Mouse (Mus musculus): ENCODE data around the gene Defb3.
"Not testable (repeated sequence)": the region's sequence is repeated elsewhere in the genome, so short reads cannot be mapped to it uniquely, and the experiment has no call there.

Gene Defb3

DNA sequence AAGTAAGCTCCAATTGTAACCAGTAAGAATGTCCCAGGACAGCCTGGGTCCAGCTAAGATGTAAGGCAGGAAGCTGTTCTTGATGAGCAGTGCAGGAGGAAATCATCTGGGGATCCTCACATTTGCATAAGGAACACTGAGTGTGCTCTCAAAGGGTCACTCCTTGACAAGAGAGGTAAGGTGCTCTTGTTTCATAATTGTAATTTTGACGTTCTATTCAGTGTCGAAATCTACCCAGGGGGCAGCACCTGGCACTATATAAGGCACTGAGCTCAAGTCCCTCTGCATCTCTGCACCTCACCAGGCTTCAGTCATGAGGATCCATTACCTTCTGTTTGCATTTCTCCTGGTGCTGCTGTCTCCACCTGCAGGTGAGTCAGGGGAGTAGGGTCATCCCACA, at the start of gene Defb3:
Gene Defb3 (plus strand): TSS at position 301 of the 400 bp plus-strand sequence.
- not testable (repeated sequence) for DNase-seq

DNA sequence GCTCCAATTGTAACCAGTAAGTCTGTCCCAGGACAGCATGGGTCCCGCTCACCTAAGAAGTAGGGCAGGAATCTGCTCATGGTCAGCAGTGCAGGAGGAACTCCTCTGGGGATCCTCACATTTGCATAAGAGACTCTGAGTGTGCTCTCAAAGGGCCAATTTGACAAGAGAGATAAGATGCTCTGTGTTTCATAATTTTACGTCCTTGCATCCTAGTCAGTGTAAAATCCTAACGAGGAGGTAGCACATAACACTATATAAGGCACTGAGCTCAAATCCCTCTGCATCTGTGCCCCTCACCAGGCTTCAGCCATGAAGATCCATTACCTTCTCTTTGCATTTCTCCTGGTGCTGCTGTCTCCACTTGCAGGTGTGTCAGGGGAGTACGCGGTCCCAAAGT, 45.9 kb upstream of the Defb3 start, which contains the start of gene Defb5:
Gene Defb5 (plus strand): TSS at position 301 of the 400 bp plus-strand sequence.
- DNase-seq = no peak

DNA sequence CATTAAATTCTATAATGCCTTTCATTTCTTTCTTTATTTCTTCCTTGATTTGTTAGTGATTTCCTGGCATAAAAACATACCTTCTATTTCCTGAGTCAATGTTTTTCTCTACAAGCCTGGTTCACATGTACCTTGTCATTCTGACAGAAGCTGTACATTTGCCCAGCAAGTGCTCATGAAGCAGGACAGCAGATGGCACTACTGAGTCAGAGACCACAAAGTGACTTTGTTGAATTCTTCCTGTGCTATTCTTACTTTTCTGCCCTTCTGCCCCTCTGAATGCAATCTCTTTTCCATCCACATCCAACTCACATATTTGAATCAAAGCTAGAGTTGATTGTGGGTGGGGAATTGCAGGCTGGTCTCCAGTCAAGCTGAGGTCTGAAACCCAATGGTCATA, 35.0 kb upstream of the Defb3 start:
- no peak for DNase-seq

DNA sequence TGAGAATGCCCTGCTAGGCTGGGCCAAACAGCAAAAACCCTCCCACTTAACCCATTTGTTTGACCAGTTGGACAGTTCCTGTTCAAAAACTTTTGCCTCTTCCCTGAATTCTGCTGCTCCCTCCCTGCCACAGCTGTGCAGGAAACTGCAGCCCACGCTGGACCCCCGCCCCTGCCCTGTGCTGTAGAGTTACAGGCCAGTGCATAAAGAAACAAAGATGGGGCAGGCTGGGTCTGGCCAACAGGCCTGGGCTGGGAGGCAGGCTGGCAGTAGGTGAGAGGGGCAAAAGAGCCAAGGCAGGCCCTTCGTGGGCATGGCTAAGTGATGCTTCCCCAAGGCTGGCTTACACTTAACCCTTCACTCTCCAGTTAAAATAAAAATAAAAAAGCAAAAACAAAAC, 33.5 kb upstream of the Defb3 start:
- no peak for DNase-seq

DNA sequence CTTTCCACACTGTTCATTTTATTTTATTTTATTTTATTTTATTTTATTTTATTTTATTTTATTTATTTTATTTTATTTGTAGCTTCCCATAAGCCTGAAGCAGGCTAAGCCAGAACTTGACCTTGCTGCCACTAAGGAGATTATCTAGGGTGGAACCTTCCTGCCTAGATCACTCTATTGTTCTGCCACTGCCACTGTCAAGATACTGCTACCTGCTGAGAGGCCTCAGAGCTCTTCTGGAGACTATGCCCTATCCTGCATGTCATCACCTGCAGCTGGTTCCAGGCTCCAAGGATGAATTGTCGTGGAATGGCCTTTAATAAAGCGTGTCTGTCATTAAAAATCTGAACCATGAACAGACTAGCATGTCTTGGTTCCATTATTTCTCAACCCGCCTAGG, 5.2 kb downstream of the Defb3 start:
- not testable (repeated sequence) for DNase-seq

DNA sequence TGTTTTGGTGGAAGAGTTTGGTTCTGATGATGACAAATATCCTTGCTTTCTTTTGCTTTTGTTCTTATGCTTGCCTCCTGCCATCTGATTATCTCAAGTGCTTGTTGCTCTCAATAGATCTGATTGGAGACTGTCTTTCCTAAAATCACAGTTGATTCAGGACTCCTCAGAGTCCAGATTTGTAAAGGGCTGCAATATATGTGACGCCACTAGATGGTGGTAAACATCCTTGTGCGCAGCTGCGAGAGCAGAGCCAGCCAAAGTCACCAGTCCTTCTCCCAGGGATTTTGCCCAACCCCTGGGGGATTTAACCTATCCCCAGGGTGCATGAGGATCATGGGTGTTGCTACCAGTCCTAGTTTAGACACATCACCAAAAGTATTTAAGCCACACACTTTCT, 38.7 kb downstream of the Defb3 start:
- peak; percentile 5 for DNase-seq
